Comparison of ENCODE assay signal across 8 mouse cellular contexts in genomic region chr5:142906532-142907047, GRCm38 (mm10). TPM values are rescaled to one million over a fixed set of nuclear protein-coding genes. Genes with fewer than 3 reads are reported as not detected.
DNase-seq lines count a peak whose midpoint lies in the region; ATAC-seq lines count a peak whose summit lies in the region.

TSS of gene Actb (minus strand) at chr5:142906754.

- ATAC-seq in intestine, embryonic 14.5 days (replicated peaks; ENCODE audit: low FRiP score, low TSS enrichment, low read depth): peak; percentile 75

- peak; percentile 96 to 99 for DNase-seq in adrenal gland, adult (ENCODE audit: inconsistent age in 2 of 2, low spot score in 1 of 2)
- peak; percentile 98 for DNase-seq in embryo, embryonic 10.5 days (ENCODE audit: low spot score)
- DNase-seq in gastrocnemius, postnatal 25 days: peak; percentile 96
- DNase-seq in intestine, embryonic 14.5 days (ENCODE audit: low spot score): peak; percentile 99
- peak; percentile 97 to 98 for DNase-seq in left cerebral cortex, postnatal 14 days (ENCODE audit: low spot score in 2 of 2)
- DNase-seq in mesoderm, embryonic 11.5 days (ENCODE audit: low read depth, low spot score): peak; percentile 96
- peak; percentile 93 for DNase-seq in right cerebral cortex, postnatal 36 days (ENCODE audit: low spot score in 2 of 2)
- DNase-seq in yolk sac, embryonic 10.5 days (ENCODE audit: low spot score): peak; percentile 97

- H3K36me3 ChIP-seq in intestine, embryonic 14.5 days (ENCODE audit: control insufficient read depth, insufficient read depth, low read length): peaks cover 40% of the 10 kb centered on the region

- peaks cover 44% of the 10 kb centered on the region for H3K4me1 ChIP-seq in intestine, embryonic 14.5 days (replicated peaks; ENCODE audit: control insufficient read depth, insufficient read depth, low read length)

- peak within 1 kb of the TSS; percentile 87 for H3K4me3 ChIP-seq in intestine, embryonic 14.5 days (ENCODE audit: low read depth, low read length)

- H3K4me2 ChIP-seq in intestine, embryonic 14.5 days (ENCODE audit: low read length): peak within 1 kb of the TSS; percentile 92

- no peaks in the 10 kb centered on the region for H3K9me3 ChIP-seq in intestine, embryonic 14.5 days (ENCODE audit: control insufficient read depth, low read length)

- intact Hi-C loops in left cerebral cortex, postnatal 14 days (cut with DNase I): no loop called here

- H3K27me3 ChIP-seq in intestine, embryonic 14.5 days (replicated peaks; ENCODE audit: control insufficient read depth, insufficient read depth, low read length): no peaks in the 10 kb centered on the region

- peak within 1 kb of the TSS; percentile 100 for H3K9ac ChIP-seq in intestine, embryonic 14.5 days (ENCODE audit: low read length)

- H3K27ac ChIP-seq in intestine, embryonic 14.5 days (ENCODE audit: low read depth): peak within 1 kb of the TSS; percentile 100

- under 1% methylated on average over 41 of the region's 41 CpGs for WGBS in intestine, embryonic 14.5 days

RNA-seq across cellular contexts. Expression of gene Actb, which starts in this region (rescaled TPM):
- total RNA-seq in gastrocnemius, postnatal 25 days (2021): 100 to 1,000 TPM; 487 to 619 TPM
- 15,561 and 16,510 TPM in 2 replicates for polyA plus RNA-seq in intestine, embryonic 14.5 days (2014; fragmentation: Nextera tagmentation; extraction: Ambion mirVana)
- 1,000 to 10,000 TPM; 3,011 to 3,018 TPM for total RNA-seq in left cerebral cortex, postnatal 14 days (2021)

Comparison
In these comparisons a context has a peak if more than half of its experiments do, and no peak if none do; other contexts are left out.
1. Peak in every context shown above with its lines: DNase-seq, ATAC-seq, H3K4me3 ChIP-seq and H3K27ac ChIP-seq.
2. RNA of gene Actb (total RNA-seq): 3,011 to 3,018 TPM in left cerebral cortex, postnatal 14 days; 487 to 619 TPM in gastrocnemius, postnatal 25 days; every median in the first group is over 4 times any median in the second.